Mouse (Mus musculus): ENCODE results near the gene Cox19.

DNA sequence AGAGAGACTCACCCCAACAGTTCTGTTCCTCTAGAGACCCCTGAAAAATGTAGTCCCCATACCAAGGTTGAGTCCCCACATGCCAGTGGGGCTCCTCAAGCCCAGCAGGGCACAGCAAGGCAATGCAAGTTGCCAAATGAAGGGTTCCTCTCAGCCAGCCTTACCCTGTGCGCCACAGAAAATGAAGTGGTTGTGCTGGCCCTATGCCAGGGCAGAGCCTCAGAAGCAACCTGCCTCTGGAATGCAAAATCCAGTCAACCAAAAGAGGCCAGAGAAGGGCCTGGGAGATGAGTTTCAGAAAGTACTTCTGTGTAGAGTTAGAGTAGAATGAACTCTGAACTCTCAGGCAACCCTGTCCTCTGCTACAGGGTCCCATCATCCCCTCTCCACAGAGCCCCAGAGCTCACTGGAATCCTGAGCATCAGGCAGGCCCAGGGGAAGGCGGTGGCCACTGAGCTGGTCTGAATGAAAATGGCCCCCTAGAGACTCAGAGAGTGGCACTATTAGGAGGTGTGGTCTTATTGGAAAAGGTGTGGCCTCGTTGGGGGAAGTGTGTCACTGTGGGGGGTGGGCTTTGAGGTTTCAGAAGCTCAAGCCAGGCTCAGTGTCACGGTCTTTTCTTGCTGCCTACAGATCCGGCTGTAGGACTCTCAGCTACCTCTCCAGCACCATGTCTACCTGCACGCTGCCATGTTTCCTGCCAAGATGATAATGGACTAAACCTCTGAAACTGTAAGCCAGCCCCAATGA, 59.2 kb downstream of the Cox19 start:
- TF ChIP-seq CTCF (IDR thresholded peaks at IDR 0.05; ENCODE audit: low read depth, low read length) (no peak), POLR2A (IDR thresholded peaks at IDR 0.05; ENCODE audit: insufficient read depth, low read length) (no peak)
